27 mouse cellular contexts compared by ENCODE assay signal in genomic region chr7:44179299-44180045, GRCm38 (mm10). TPM values are rescaled to one million over a fixed set of nuclear protein-coding genes. Genes with fewer than 3 reads are reported as not detected.
DNase-seq lines count a peak whose midpoint lies in the region; ATAC-seq and TF ChIP-seq lines count a peak whose summit lies in the region.
"Had no signal": no experiment of that assay in that cellular context is flagged by ENCODE, and none has a peak within 500 bp of the region (broad histone marks: within the 10 kb centered on the region; RNA-seq: fewer than 3 reads in every experiment).

No protein-coding gene starts in this region.

- H3K4me3 ChIP-seq in kidney, adult 2 months (ENCODE audit: insufficient read depth, low read depth, low read length): no peak overlapping the region
- no peak overlapping the region for H3K4me3 ChIP-seq in kidney, embryonic 14.5 days (ENCODE audit: low read length)
- H3K4me3 ChIP-seq: embryonic facial prominence, embryonic 15.5 days; heart, adult 2 months; hindbrain, embryonic 15.5 days; limb, embryonic 15.5 days; liver, embryonic 15.5 days; midbrain, embryonic 13.5 days; neural tube, embryonic 12.5 days had no signal

- peak; percentile 72 for DNase-seq in kidney, adult 2 months
- peak; percentile 78 for DNase-seq in kidney, adult 9 months
- DNase-seq in kidney, postnatal 36 days: peak; percentile 49 to 57
- no peak for DNase-seq in gastrocnemius, postnatal 36 days
- DNase-seq in left cerebral cortex, postnatal 36 days (ENCODE audit: low spot score in 2 of 2): no peak
- no peak for DNase-seq in urinary bladder, postnatal 25 days (ENCODE audit: low spot score)
- DNase-seq: adrenal gland, postnatal 10 days; cerebellum, postnatal 14 days; embryo, embryonic 11 days; heart, adult 2 months; heart, postnatal 4 days; right cerebral cortex, postnatal 4 days; thymus, postnatal 36 days had no signal

- intact Hi-C loops in gastrocnemius, postnatal 36 days (cut with DNase I): no loop called here
- intact Hi-C loops in left cerebral cortex, postnatal 36 days (cut with DNase I): no loop called here

- no peak overlapping the region for H3K9ac ChIP-seq in kidney, embryonic 14.5 days (ENCODE audit: low read depth, low read length)
- H3K9ac ChIP-seq: embryonic facial prominence, embryonic 15.5 days; hindbrain, embryonic 15.5 days; limb, embryonic 15.5 days; liver, embryonic 15.5 days; midbrain, embryonic 13.5 days; neural tube, embryonic 12.5 days had no signal

- peak overlapping the region; percentile 95 for H3K27ac ChIP-seq in kidney, adult 2 months (ENCODE audit: insufficient read depth, low read depth, low read length)
- H3K27ac ChIP-seq in kidney, embryonic 14.5 days (ENCODE audit: low read depth, low read length): no peak overlapping the region
- H3K27ac ChIP-seq: embryonic facial prominence, embryonic 15.5 days; heart, adult 2 months; hindbrain, embryonic 15.5 days; limb, embryonic 15.5 days; liver, embryonic 15.5 days; midbrain, embryonic 13.5 days; neural tube, embryonic 12.5 days had no signal

- H3K9me3 ChIP-seq in kidney, embryonic 14.5 days (ENCODE audit: control insufficient read depth, low read length): no peaks in the 10 kb centered on the region
- H3K9me3 ChIP-seq: embryonic facial prominence, embryonic 15.5 days; hindbrain, embryonic 15.5 days; limb, embryonic 15.5 days; liver, embryonic 15.5 days; midbrain, embryonic 13.5 days; neural tube, embryonic 12.5 days had no signal

- no peaks in the 10 kb centered on the region for H3K27me3 ChIP-seq in kidney, adult 2 months (replicated peaks; ENCODE audit: control insufficient read depth, insufficient read depth, low read length)
- H3K27me3 ChIP-seq in kidney, embryonic 14.5 days (ENCODE audit: control insufficient read depth, insufficient read depth, low read length): no peaks in the 10 kb centered on the region
- H3K27me3 ChIP-seq: embryonic facial prominence, embryonic 15.5 days; hindbrain, embryonic 15.5 days; limb, embryonic 15.5 days; liver, embryonic 15.5 days; midbrain, embryonic 13.5 days; neural tube, embryonic 12.5 days had no signal

- 24% methylated on average over 9 of the region's 9 CpGs for WGBS in kidney, adult 2 months
- 54% methylated on average over 9 of the region's 9 CpGs for WGBS in kidney, embryonic 14.5 days

- TF ChIP-seq CTCF in kidney, adult 2 months (conservative IDR thresholded peaks at IDR 0.05; ENCODE audit: insufficient read depth, insufficient read length, low read depth, low read length): no peak

- no peak overlapping the region for H3K4me2 ChIP-seq in kidney, embryonic 14.5 days (replicated peaks; ENCODE audit: low read depth, low read length)
- H3K4me2 ChIP-seq: embryonic facial prominence, embryonic 15.5 days; hindbrain, embryonic 15.5 days; limb, embryonic 15.5 days; liver, embryonic 15.5 days; midbrain, embryonic 13.5 days; neural tube, embryonic 12.5 days had no signal

- no peak for ATAC-seq in kidney, embryonic 14.5 days (ENCODE audit: low FRiP score, low TSS enrichment)
- ATAC-seq: midbrain, embryonic 13.5 days had no signal

- TF ChIP-seq POLR2A in kidney, adult 2 months (IDR thresholded peaks at IDR 0.05; ENCODE audit: low read depth, low read length): no peak

- no peaks in the 10 kb centered on the region for H3K36me3 ChIP-seq in kidney, adult 2 months (ENCODE audit: control insufficient read depth, insufficient read depth, low read length)
- H3K36me3 ChIP-seq in kidney, embryonic 14.5 days (ENCODE audit: control insufficient read depth, insufficient read depth, low read length): no peaks in the 10 kb centered on the region
- H3K36me3 ChIP-seq: embryonic facial prominence, embryonic 15.5 days; hindbrain, embryonic 15.5 days; limb, embryonic 15.5 days; liver, embryonic 15.5 days; midbrain, embryonic 13.5 days; neural tube, embryonic 12.5 days had no signal

- H3K4me1 ChIP-seq in kidney, adult 2 months (ENCODE audit: control insufficient read depth, insufficient read depth, low read length): peaks cover 4% of the 10 kb centered on the region; the same call in 1 of the 2 replicates
- no peaks in the 10 kb centered on the region for H3K4me1 ChIP-seq in kidney, embryonic 14.5 days (ENCODE audit: control insufficient read depth, insufficient read depth, low read length)
- H3K4me1 ChIP-seq: embryonic facial prominence, embryonic 15.5 days; hindbrain, embryonic 15.5 days; limb, embryonic 15.5 days; liver, embryonic 15.5 days; midbrain, embryonic 13.5 days; neural tube, embryonic 12.5 days had no signal

RNA-seq across cellular contexts. Expression of gene Klk1b24, which starts 8.6 kb away (rescaled TPM):
- 2.0 and 2.1 TPM in 2 replicates for polyA plus RNA-seq in kidney, adult 2 months (2012; rRNA removed)
- not detected in 2 replicates for polyA plus RNA-seq in kidney, embryonic 14.5 days (2014; fragmentation: Nextera tagmentation; extraction: Ambion mirVana)
- not detected for total RNA-seq in gastrocnemius, postnatal 36 days (2021)
- not detected for total RNA-seq in left cerebral cortex, postnatal 36 days (2021)
- total RNA-seq: adrenal gland, postnatal 10 days; CH12.LX; gastrocnemius, adult 8-10 months; heart, adult 2 months; heart, postnatal 4 days; layer of hippocampus, postnatal 14 days; left cerebral cortex, postnatal 25 days; megakaryocyte, adult 5-6 weeks had no signal
- polyA plus RNA-seq: embryonic facial prominence, embryonic 15.5 days; heart, adult 2 months; heart, embryonic 14.5 days; hindbrain, embryonic 15.5 days; limb, embryonic 15.5 days; liver, embryonic 15.5 days; lung, embryonic 16.5 days; midbrain, embryonic 13.5 days; neural tube, embryonic 12.5 days had no signal

RNA-seq across cellular contexts. Expression of gene Klk1b3, which starts 18.5 kb away (rescaled TPM):
- polyA plus RNA-seq in kidney, adult 2 months (2012; rRNA removed): 2.6 and 3.3 TPM in 2 replicates
- polyA plus RNA-seq in kidney, embryonic 14.5 days (2014; fragmentation: Nextera tagmentation; extraction: Ambion mirVana): not detected in 2 replicates
- not detected for total RNA-seq in gastrocnemius, postnatal 36 days (2021)
- total RNA-seq in left cerebral cortex, postnatal 36 days (2021): not detected
- total RNA-seq: adrenal gland, postnatal 10 days; CH12.LX; gastrocnemius, adult 8-10 months; heart, adult 2 months; heart, postnatal 4 days; layer of hippocampus, postnatal 14 days; left cerebral cortex, postnatal 25 days; megakaryocyte, adult 5-6 weeks had no signal
- polyA plus RNA-seq: embryonic facial prominence, embryonic 15.5 days; heart, adult 2 months; heart, embryonic 14.5 days; hindbrain, embryonic 15.5 days; limb, embryonic 15.5 days; liver, embryonic 15.5 days; lung, embryonic 16.5 days; midbrain, embryonic 13.5 days; neural tube, embryonic 12.5 days had no signal

RNA-seq across cellular contexts. Expression of gene Klk1b4, which starts 27.8 kb away (rescaled TPM):
- 0.53 and 0.91 TPM in 2 replicates for polyA plus RNA-seq in kidney, adult 2 months (2012; rRNA removed)
- not detected in 2 replicates for polyA plus RNA-seq in kidney, embryonic 14.5 days (2014; fragmentation: Nextera tagmentation; extraction: Ambion mirVana)
- not detected for total RNA-seq in gastrocnemius, postnatal 36 days (2021)
- total RNA-seq in left cerebral cortex, postnatal 36 days (2021): not detected
- total RNA-seq: adrenal gland, postnatal 10 days; CH12.LX; gastrocnemius, adult 8-10 months; heart, adult 2 months; heart, postnatal 4 days; layer of hippocampus, postnatal 14 days; left cerebral cortex, postnatal 25 days; megakaryocyte, adult 5-6 weeks had no signal
- polyA plus RNA-seq: embryonic facial prominence, embryonic 15.5 days; heart, embryonic 14.5 days; hindbrain, embryonic 15.5 days; limb, embryonic 15.5 days; liver, embryonic 15.5 days; lung, embryonic 16.5 days; midbrain, embryonic 13.5 days; neural tube, embryonic 12.5 days had no signal

RNA-seq across cellular contexts. Expression of gene Klk1b5, which starts 36.3 kb away (rescaled TPM):
- polyA plus RNA-seq in kidney, adult 2 months (2012; rRNA removed): 6.8 and 7.0 TPM in 2 replicates
- not detected in 2 replicates for polyA plus RNA-seq in kidney, embryonic 14.5 days (2014; fragmentation: Nextera tagmentation; extraction: Ambion mirVana)
- total RNA-seq in gastrocnemius, postnatal 36 days (2021): not detected
- total RNA-seq in left cerebral cortex, postnatal 36 days (2021): not detected
- total RNA-seq: adrenal gland, postnatal 10 days; CH12.LX; gastrocnemius, adult 8-10 months; heart, adult 2 months; heart, postnatal 4 days; layer of hippocampus, postnatal 14 days; left cerebral cortex, postnatal 25 days; megakaryocyte, adult 5-6 weeks had no signal
- polyA plus RNA-seq: embryonic facial prominence, embryonic 15.5 days; heart, adult 2 months; heart, embryonic 14.5 days; hindbrain, embryonic 15.5 days; limb, embryonic 15.5 days; liver, embryonic 15.5 days; lung, embryonic 16.5 days; midbrain, embryonic 13.5 days; neural tube, embryonic 12.5 days had no signal

RNA-seq across cellular contexts. Expression of gene Klk1b16, which starts 42.9 kb away (rescaled TPM):
- 0.59 and 0.60 TPM in 2 replicates for polyA plus RNA-seq in kidney, adult 2 months (2012; rRNA removed)
- not detected in 2 replicates for polyA plus RNA-seq in kidney, embryonic 14.5 days (2014; fragmentation: Nextera tagmentation; extraction: Ambion mirVana)
- total RNA-seq in gastrocnemius, postnatal 36 days (2021): not detected
- not detected for total RNA-seq in left cerebral cortex, postnatal 36 days (2021)
- total RNA-seq: adrenal gland, postnatal 10 days; CH12.LX; gastrocnemius, adult 8-10 months; heart, adult 2 months; heart, postnatal 4 days; layer of hippocampus, postnatal 14 days; left cerebral cortex, postnatal 25 days; megakaryocyte, adult 5-6 weeks had no signal
- polyA plus RNA-seq: embryonic facial prominence, embryonic 15.5 days; heart, adult 2 months; heart, embryonic 14.5 days; hindbrain, embryonic 15.5 days; limb, embryonic 15.5 days; liver, embryonic 15.5 days; lung, embryonic 16.5 days; midbrain, embryonic 13.5 days; neural tube, embryonic 12.5 days had no signal

Comparison
In these comparisons a context has a peak if more than half of its experiments do, and no peak if none do; other contexts are left out.
1. DNase-seq: peak in kidney, adult 2 months (single experiment), kidney, adult 9 months (single experiment) and kidney, postnatal 36 days (2 of 2); none in gastrocnemius, postnatal 36 days (0 of 2), left cerebral cortex, postnatal 36 days (0 of 2) and urinary bladder, postnatal 25 days (single experiment).